Mouse (Mus musculus) neural tube, embryonic 13.5 days (tissue): ENCODE measurements around the gene Fam19a3. TPM values are rescaled to one million over a fixed set of nuclear protein-coding genes. Genes with fewer than 3 reads are reported as not detected.
"Not testable (repeated sequence)": the region's sequence is repeated elsewhere in the genome, so short reads cannot be mapped to it uniquely, and the experiment has no call there.

Source experiments
- ATAC-seq: fragments of 200-750 bp; cut with Nextera tagmentation; 2 replicates; pipeline ENCODE4 v1.8.0; 2017; ENCODE audit warnings: low read depth, mild to moderate bottlenecking, moderate TSS enrichment, moderate library complexity
- H3K27ac ChIP-seq: fragments of 300-500 bp; sonication (generic); replicated peaks from 2 replicates; pipeline ENCODE4 v1.5.1; 2015; ENCODE audit warnings: moderate library complexity, mild to moderate bottlenecking, inconsistent platforms
- H3K27me3 ChIP-seq: fragments of 300-500 bp; sonication (generic); 2 replicates; pipeline ENCODE4 v1.6.1; 2015; ENCODE audit warnings: mild to moderate bottlenecking, inconsistent platforms
- H3K36me3 ChIP-seq: fragments of 300-500 bp; sonication (generic); 2 replicates; pipeline ENCODE4 v1.6.1; 2015; ENCODE audit warnings: mild to moderate bottlenecking, inconsistent platforms
- H3K4me1 ChIP-seq: fragments of 300-500 bp; sonication (generic); replicated peaks from 2 replicates; pipeline ENCODE4 v1.6.1; 2015; ENCODE audit warnings: inconsistent platforms
- H3K4me2 ChIP-seq: fragments of 300-500 bp; sonication (generic); 2 replicates; pipeline ENCODE4 v1.6.1; 2015; ENCODE audit warnings: inconsistent platforms, mild to moderate bottlenecking, moderate library complexity
- H3K4me3 ChIP-seq: fragments of 300-500 bp; sonication (generic); 2 replicates; pipeline ENCODE4 v1.5.1; 2015; ENCODE audit warnings: mild to moderate bottlenecking, inconsistent platforms
- H3K9ac ChIP-seq: fragments of 300-500 bp; sonication (generic); 2 replicates; pipeline ENCODE4 v1.6.1; 2015; ENCODE audit warnings: moderate library complexity, mild to moderate bottlenecking, inconsistent platforms
- H3K9me3 ChIP-seq: fragments of 300-500 bp; sonication (generic); 2 replicates; pipeline ENCODE4 v1.6.1; 2016; ENCODE audit warnings: inconsistent platforms
- WGBS: fragments of 180-500 bp; shearing (Covaris S2); methylation state at CpG from one replicate; pipeline ENCODE4 v1.1.7; 2015; 5-methylcytosine and 5-hydroxymethylcytosine counted together
- polyA plus RNA-seq: library from polyadenylated mRNA; unstranded; fragments of >200 nt; fragmentation: Nextera tagmentation; extraction: Ambion mirVana; gene quantifications from 2 replicates; pipeline ENCODE4 v1.2.1, GENCODE M21; 2015

The Fam19a3 gene
- polyA plus RNA-seq: not detected in 2 replicates

GRCm38 (mm10) chr3:104781471-104781903 is at the start of gene Fam19a3:
Fam19a3 (minus strand) TSS chr3:104781840.
- peaks cover 96% of the 10 kb centered on the region for H3K27me3 ChIP-seq
- no peaks in the 10 kb centered on the region for H3K9me3 ChIP-seq
- WGBS: under 1% methylated on average over 26 of the region's 26 CpGs
- peak within 1 kb of the TSS; percentile 43 for H3K4me3 ChIP-seq
- H3K36me3 ChIP-seq: no peaks in the 10 kb centered on the region
- peaks cover 29% of the 10 kb centered on the region for H3K4me1 ChIP-seq
- no peak within 1 kb of the TSS for H3K27ac ChIP-seq
- H3K4me2 ChIP-seq: peak within 1 kb of the TSS; percentile 78
- ATAC-seq: no peak
- peak within 1 kb of the TSS; percentile 64 for H3K9ac ChIP-seq

DNA sequence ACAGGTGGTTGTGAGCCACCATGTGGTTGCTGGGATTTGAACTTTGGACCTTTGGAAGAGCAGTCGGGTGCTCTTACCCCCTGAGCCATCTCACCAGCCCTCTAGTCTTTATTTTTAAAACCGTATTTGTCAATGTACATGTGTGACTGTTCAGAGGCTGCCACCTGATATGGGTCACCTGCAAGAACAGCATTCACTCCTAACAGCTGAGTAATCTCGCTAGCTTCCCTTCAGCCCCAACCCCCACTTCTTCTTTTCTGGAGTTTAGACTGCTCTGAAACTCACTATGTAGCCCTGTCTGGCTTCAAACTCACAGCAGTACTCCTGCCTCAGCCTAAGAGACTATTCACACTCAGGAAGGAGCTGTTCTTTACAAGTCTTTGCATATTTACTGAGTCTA is 40.8 kb upstream of the Fam19a3 start:
- WGBS: 88% methylated on average over 3 of the region's 3 CpGs
- Histone ChIP-seq H3K4me3 (no peak overlapping the region), H3K27me3 (no peaks in the 10 kb centered on the region), H3K9me3 (no peaks in the 10 kb centered on the region), H3K9ac (no peak overlapping the region), H3K27ac (no peak overlapping the region), H3K4me1 (peaks cover 10% of the 10 kb centered on the region), H3K4me2 (no peak overlapping the region), H3K36me3 (peaks cover 43% of the 10 kb centered on the region)
- no peak for ATAC-seq

DNA sequence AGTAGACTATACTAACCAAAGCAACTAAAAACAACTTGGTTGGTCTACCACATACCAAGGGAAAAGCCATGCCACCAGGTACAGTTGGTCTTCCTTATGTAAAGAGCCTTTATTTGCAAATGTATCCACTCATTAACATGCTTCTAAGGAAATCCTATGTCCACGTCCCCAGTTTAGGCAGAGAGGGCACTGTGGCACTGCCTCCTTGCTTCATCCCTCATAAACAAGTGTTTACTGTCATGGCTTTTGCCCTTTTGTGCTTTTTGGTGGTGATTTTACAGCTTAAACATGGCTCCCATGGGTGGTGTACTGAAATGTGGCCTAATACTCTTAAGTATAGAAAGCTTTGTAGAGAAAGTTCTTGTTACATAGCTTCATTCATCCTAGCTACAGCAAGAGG is 38.8 kb upstream of the Fam19a3 start:
- 50% methylated on average over 1 of the region's 1 CpGs for WGBS
- no peak overlapping the region for H3K9ac ChIP-seq

GRCm38 (mm10) chr3:104818749-104819134 is 37.1 kb upstream of the Fam19a3 start:
- Histone ChIP-seq H3K9ac (peak overlapping the region; percentile 83), H3K36me3 (peaks cover 21% of the 10 kb centered on the region)
- WGBS: 5% methylated on average over 3 of the region's 3 CpGs

More for the DNA sequence above, 38.8 kb upstream of the Fam19a3 start:
- H3K27ac ChIP-seq: no peak overlapping the region
- H3K27me3 ChIP-seq: no peaks in the 10 kb centered on the region
- H3K36me3 ChIP-seq: peaks cover 26% of the 10 kb centered on the region
- no peak for ATAC-seq
- H3K4me2 ChIP-seq: no peak overlapping the region
- peaks cover 15% of the 10 kb centered on the region for H3K4me1 ChIP-seq
- no peak overlapping the region for H3K4me3 ChIP-seq
- no peaks in the 10 kb centered on the region for H3K9me3 ChIP-seq

GRCm38 (mm10) chr3:104817991-104818748 is 36.5 kb upstream of the Fam19a3 start, which contains the start of gene Mov10:
Mov10 (minus strand) TSS chr3:104818563.
- H3K27me3 ChIP-seq: no peaks in the 10 kb centered on the region
- peak; percentile 81 for ATAC-seq
- H3K36me3 ChIP-seq: peaks cover 21% of the 10 kb centered on the region
- H3K9me3 ChIP-seq: no peaks in the 10 kb centered on the region
- peak within 1 kb of the TSS; percentile 83 for H3K9ac ChIP-seq
- peak within 1 kb of the TSS; percentile 73 for H3K4me3 ChIP-seq
- peak within 1 kb of the TSS; percentile 98 for H3K4me2 ChIP-seq
- peaks cover 15% of the 10 kb centered on the region for H3K4me1 ChIP-seq
- 0% methylated on average over 40 of the region's 40 CpGs for WGBS
- H3K27ac ChIP-seq: peak within 1 kb of the TSS; percentile 73

More at GRCm38 (mm10) chr3:104818749-104819134, 37.1 kb upstream of the Fam19a3 start:
- H3K4me1 ChIP-seq: peaks cover 15% of the 10 kb centered on the region
- H3K4me2 ChIP-seq: peak overlapping the region; percentile 98
- H3K27me3 ChIP-seq: no peaks in the 10 kb centered on the region
- no peak for ATAC-seq
- peak overlapping the region; percentile 73 for H3K27ac ChIP-seq
- H3K4me3 ChIP-seq: peak overlapping the region; percentile 73
- H3K9me3 ChIP-seq: no peaks in the 10 kb centered on the region

GRCm38 (mm10) chr3:104817481-104817990 is 35.9 kb upstream of the Fam19a3 start:
- 1% methylated on average over 46 of the region's 46 CpGs for WGBS
- Histone ChIP-seq H3K4me2 (peak overlapping the region; percentile 98), H3K9ac (peak overlapping the region; percentile 83), H3K9me3 (no peaks in the 10 kb centered on the region), H3K36me3 (peaks cover 19% of the 10 kb centered on the region), H3K4me3 (peak overlapping the region; percentile 73), H3K4me1 (peaks cover 15% of the 10 kb centered on the region), H3K27me3 (no peaks in the 10 kb centered on the region), H3K27ac (peak overlapping the region; percentile 73)
- ATAC-seq: peak; percentile 85

DNA sequence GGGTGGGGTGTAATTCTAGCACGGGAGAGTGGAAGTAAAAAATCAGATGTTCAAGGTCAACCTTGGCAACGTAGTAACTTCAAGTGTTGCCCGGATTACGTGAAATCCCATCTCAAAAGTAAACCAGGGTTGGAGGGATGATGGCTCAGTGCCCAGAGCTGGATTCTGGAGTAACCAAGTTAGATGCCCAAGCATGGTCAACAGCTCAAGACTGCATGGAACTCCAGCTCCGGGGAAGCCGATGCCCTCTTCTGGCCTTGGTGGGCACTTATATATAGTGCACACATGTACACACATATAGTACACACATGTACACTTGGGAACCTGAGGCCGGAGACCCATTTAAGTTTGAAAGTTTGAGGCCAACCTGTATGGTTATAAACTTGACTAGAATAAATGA is 34.5 kb upstream of the Fam19a3 start:
- H3K9me3 ChIP-seq: no peaks in the 10 kb centered on the region

GRCm38 (mm10) chr3:104815346-104815745 is 33.7 kb upstream of the Fam19a3 start:
- Histone ChIP-seq H3K4me1 (peaks cover 15% of the 10 kb centered on the region), H3K4me2 (no peak overlapping the region), H3K27me3 (no peaks in the 10 kb centered on the region), H3K9ac (no peak overlapping the region), H3K27ac (no peak overlapping the region), H3K9me3 (no peaks in the 10 kb centered on the region), H3K36me3 (peaks cover under 1% of the 10 kb centered on the region), H3K4me3 (no peak overlapping the region)
- 78% methylated on average over 2 of the region's 2 CpGs for WGBS
- no peak for ATAC-seq

More for the DNA sequence above, 34.5 kb upstream of the Fam19a3 start:
- no peak for ATAC-seq
- Histone ChIP-seq H3K9ac (no peak overlapping the region), H3K27me3 (no peaks in the 10 kb centered on the region), H3K27ac (no peak overlapping the region), H3K4me2 (no peak overlapping the region), H3K4me3 (no peak overlapping the region), H3K36me3 (peaks cover 8% of the 10 kb centered on the region), H3K4me1 (peaks cover 15% of the 10 kb centered on the region)
- WGBS: 97% methylated on average over 7 of the region's 7 CpGs

- Histone ChIP-seq H3K36me3 (no peaks in the 10 kb centered on the region), H3K4me2 (no peak overlapping the region), H3K4me1 (peaks cover 15% of the 10 kb centered on the region), H3K27ac (no peak overlapping the region), H3K4me3 (no peak overlapping the region), H3K9me3 (no peaks in the 10 kb centered on the region), H3K9ac (no peak overlapping the region), H3K27me3 (no peaks in the 10 kb centered on the region)
- WGBS: 93% methylated on average over 1 of the region's 1 CpGs
- no peak for ATAC-seq
Measured at GRCm38 (mm10) chr3:104814746-104815145, 33.1 kb upstream of the Fam19a3 start.

- not testable (repeated sequence) for H3K27me3 ChIP-seq, H3K9ac ChIP-seq, H3K4me2 ChIP-seq, H3K4me3 ChIP-seq, H3K9me3 ChIP-seq, H3K27ac ChIP-seq, H3K36me3 ChIP-seq, H3K4me1 ChIP-seq, ATAC-seq
- 91% methylated on average over 7 of the region's 7 CpGs for WGBS
Measured at GRCm38 (mm10) chr3:104813227-104813626, 31.6 kb upstream of the Fam19a3 start.

DNA sequence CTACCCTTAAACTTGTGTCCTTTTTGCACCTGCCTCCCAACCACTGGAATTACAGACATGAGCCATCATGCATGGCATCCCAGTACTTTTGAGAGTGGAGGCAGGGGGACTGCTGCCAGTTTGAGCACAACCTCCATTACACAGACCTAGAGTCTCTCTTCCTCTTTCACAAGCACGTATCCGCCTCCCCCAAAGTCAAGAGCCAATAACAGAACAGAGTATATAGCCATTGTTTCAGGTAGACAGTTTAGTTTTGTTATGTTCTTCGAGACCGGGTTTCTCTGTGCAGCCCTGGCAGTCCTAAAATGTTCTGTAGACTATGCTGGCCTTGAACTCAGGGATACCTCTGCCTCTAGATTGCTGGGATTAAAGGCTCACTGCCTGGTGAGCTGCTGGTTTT is 30.6 kb upstream of the Fam19a3 start:
- WGBS: 84% methylated on average over 4 of the region's 4 CpGs
- Histone ChIP-seq H3K9ac (no peak overlapping the region), H3K27ac (no peak overlapping the region), H3K36me3 (no peaks in the 10 kb centered on the region), H3K4me2 (no peak overlapping the region), H3K4me1 (peaks cover 4% of the 10 kb centered on the region; the same call in 1 of the 2 replicates), H3K4me3 (no peak overlapping the region), H3K27me3 (no peaks in the 10 kb centered on the region), H3K9me3 (no peaks in the 10 kb centered on the region)
- ATAC-seq: no peak

DNA sequence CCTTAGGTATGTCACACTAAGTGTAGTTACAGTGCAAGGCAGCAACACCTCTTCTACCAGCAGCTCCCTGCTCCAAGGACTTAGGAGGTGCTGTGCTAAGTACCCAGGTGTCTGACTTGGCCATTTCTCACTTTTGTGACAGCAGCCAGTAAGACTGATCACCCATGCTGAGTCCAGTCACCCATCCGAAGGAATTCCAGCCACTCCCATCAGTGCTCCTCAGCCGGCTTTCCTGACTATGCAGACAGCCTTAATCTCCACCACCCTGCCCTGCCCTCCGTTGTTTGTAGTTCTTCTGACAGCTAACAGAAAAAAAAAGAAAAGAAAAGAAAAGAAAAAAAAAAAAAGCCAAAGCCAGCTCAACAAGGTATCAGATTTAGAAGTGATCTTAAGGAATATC is 30.1 kb upstream of the Fam19a3 start:
- no peaks in the 10 kb centered on the region for H3K9me3 ChIP-seq
- no peak for ATAC-seq
- no peak overlapping the region for H3K4me2 ChIP-seq
- H3K36me3 ChIP-seq: no peaks in the 10 kb centered on the region
- H3K27ac ChIP-seq: no peak overlapping the region
- H3K4me3 ChIP-seq: no peak overlapping the region
- H3K4me1 ChIP-seq: no peaks in the 10 kb centered on the region
- no peaks in the 10 kb centered on the region for H3K27me3 ChIP-seq
- WGBS: 33% methylated on average over 3 of the region's 3 CpGs
- H3K9ac ChIP-seq: no peak overlapping the region
